Mouse (Mus musculus) T-cell, adult 2 months (primary cell): ENCODE measurements around the gene Mrnip.

ENCODE experiments used
- DNase-seq: peaks from one replicate; pipeline ENCODE4 v3.0.0; 2022; ENCODE audit warnings: low spot score

Gene Mrnip

GRCm38 (mm10) chr11:50159347-50159746, 14.9 kb upstream of the Mrnip start:
- no peak for DNase-seq

GRCm38 (mm10) chr11:50161578-50162304, 12.5 kb upstream of the Mrnip start:
- peak; percentile 42 for DNase-seq

GRCm38 (mm10) chr11:50162338-50163050, 11.8 kb upstream of the Mrnip start:
- no peak for DNase-seq

- no peak for DNase-seq
These were observed 5.9 kb upstream of the Mrnip start for GRCm38 (mm10) chr11:50168352-50168751.

GRCm38 (mm10) chr11:50174730-50175187, 515 bp downstream of the Mrnip start:
- DNase-seq, result peak; percentile 98

- no peak for DNase-seq
These were observed 2.1 kb downstream of the Mrnip start for GRCm38 (mm10) chr11:50176351-50176750.

- no peak for DNase-seq
These were observed 2.9 kb downstream of the Mrnip start for GRCm38 (mm10) chr11:50177111-50177510.

- DNase-seq, result no peak
These were observed 4.6 kb downstream of the Mrnip start for GRCm38 (mm10) chr11:50178532-50179488.

GRCm38 (mm10) chr11:50180478-50181231, 6.4 kb downstream of the Mrnip start:
- DNase-seq, result no peak

GRCm38 (mm10) chr11:50182702-50183101, 8.5 kb downstream of the Mrnip start:
- DNase-seq, result no peak

GRCm38 (mm10) chr11:50184788-50185187, 10.5 kb downstream of the Mrnip start:
- DNase-seq, result no peak

- DNase-seq, result no peak
These were observed 14.4 kb downstream of the Mrnip start for GRCm38 (mm10) chr11:50188682-50189081.

- DNase-seq, result no peak
These were observed 16.1 kb downstream of the Mrnip start for GRCm38 (mm10) chr11:50190362-50190761.

GRCm38 (mm10) chr11:50192278-50192677, 18.0 kb downstream of the Mrnip start:
- no peak for DNase-seq

GRCm38 (mm10) chr11:50194070-50194469, 19.8 kb downstream of the Mrnip start:
- no peak for DNase-seq

GRCm38 (mm10) chr11:50194793-50195192, 20.5 kb downstream of the Mrnip start:
- no peak for DNase-seq

GRCm38 (mm10) chr11:50197500-50197899, 23.3 kb downstream of the Mrnip start:
- no peak for DNase-seq

GRCm38 (mm10) chr11:50198219-50198846, 24.1 kb downstream of the Mrnip start:
- no peak for DNase-seq

GRCm38 (mm10) chr11:50198916-50199315, 24.7 kb downstream of the Mrnip start:
- no peak for DNase-seq

- no peak for DNase-seq
These were observed 26.4 kb downstream of the Mrnip start for GRCm38 (mm10) chr11:50200613-50201012.

- DNase-seq, result no peak
These were observed 27.3 kb downstream of the Mrnip start for GRCm38 (mm10) chr11:50201590-50201989.
